Mouse (Mus musculus): Measurements from ENCODE around the gene Dnaja3.

DNA sequence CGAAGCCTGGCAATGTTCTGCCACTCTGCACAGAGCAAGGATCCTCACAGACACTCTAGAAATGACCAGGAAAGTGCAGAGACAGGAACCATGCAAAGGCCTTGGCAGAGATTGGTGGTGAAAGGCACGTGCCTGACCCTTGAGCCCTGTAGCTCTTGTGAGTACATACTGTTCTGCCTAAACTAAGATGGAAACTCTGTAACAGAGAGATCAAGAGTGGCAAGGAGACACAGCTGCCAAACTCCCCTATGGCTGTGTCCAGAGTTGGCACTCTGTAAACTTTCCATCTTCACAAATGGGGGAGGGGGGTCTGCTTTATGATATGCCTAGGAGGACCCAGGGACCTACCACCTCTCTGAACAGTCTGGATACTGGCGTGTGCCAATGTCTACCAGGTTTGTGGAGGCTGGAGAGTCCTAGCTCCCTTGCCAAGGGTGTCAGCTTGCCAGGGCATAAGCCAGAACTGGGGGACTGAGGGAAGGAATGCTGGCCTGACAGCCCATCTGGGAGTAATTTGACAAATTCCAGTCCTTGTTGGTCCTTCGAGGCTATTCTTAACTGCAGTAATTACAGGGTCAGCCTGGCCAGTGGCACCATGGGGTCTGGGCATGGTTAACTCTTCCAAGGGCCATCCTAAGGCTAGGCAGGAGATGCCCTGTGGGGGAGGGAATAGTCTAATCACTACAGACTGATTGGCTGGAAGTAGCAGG is 13.1 kb downstream of the Dnaja3 start:
- no peak for TF ChIP-seq CTCF (IDR thresholded peaks at IDR 0.05; ENCODE audit: low read depth, low read length)
- TF ChIP-seq GATA1 (IDR thresholded peaks at IDR 0.05; ENCODE audit: borderline replicate concordance, low read length): no peak
- TF ChIP-seq TAL1 (conservative IDR thresholded peaks at IDR 0.05; ENCODE audit: low read depth, low read length): no peak

All from G1E (cell line).